Mouse (Mus musculus) erythroblast, embryonic 14.5 days (primary cell): ENCODE measurements around the gene Phc3.

Experiments used
- GATA1 ChIP-seq: IDR thresholded peaks from 2 replicates; pipeline ENCODE4 v1.6.1; 2012; ENCODE audit warnings: low read length, inconsistent platforms, mixed read lengths
- TAL1 ChIP-seq: IDR thresholded peaks from 3 replicates; pipeline ENCODE4 v1.6.1; 2012; ENCODE audit warnings: low read length, inconsistent platforms, mixed read lengths

DNA sequence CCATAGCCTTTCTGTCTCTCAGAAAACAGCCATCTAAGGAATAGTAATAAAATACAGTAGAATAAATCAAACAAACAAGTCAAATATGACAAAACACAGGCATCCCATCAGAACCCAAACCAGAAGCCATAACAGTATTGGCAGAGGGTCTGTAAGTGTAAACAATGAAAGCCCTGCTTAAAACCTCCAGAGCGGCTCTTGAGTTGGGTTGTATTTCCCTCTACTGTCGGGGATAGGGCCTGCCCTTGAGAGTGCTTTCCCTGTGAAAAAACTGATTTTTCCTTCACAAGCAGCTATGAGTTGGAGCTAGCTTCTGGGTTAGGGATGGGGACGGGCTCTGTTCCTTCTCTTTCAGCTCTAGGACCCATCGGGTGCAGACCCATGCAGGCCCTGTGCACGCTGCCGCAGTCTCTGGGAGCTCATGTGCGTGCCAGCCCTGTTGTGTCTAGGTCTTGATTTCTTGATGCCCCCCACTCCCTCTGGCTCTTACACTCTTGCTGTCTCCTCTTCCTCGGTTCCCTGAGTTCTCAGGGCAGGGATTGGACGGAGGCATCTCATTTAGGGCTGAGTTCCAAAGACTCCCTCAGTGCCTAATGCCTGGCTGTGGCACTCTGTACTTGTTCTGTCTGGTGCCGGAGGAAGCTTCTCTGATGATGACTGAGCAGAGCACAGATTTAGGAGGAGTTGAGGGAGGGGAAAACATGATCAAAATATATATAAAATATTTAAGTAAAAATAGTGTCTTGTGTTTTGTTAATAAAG lies 46.6 kb upstream of the Phc3 start:
- TF ChIP-seq GATA1 (no peak), TAL1 (no peak)
